Mouse (Mus musculus): ENCODE measurements at regions not wholly inside any gene's neighbourhood (a gene's known extent, or its start where the extent isn't known, plus 50 kb on each side); places are given as distances from the start of the nearest gene placed in this dataset.

DNA sequence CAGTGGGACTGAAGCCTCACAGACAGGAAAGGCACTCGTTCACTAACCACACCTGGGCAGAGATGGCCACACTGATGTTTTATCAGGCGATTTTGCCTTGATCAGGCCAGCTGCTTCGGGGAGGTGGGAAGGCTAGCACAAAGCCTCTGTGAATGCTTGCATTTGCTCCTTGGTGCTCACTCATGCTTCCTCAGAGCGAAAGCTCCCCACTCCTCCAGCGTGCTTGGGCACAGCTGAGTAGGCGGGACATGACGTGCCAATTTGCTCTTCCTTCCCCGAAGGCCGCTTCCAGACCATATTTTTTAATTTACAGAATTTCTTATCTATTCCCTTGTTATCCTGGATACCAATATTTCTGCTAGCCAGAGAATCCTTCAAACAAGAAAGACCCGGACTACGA, 172.8 kb upstream of the Gjb5 start:
- TF ChIP-seq HCFC1 (IDR thresholded peaks at IDR 0.05; ENCODE audit: borderline replicate concordance, insufficient read depth, low read length) (no peak), ZNF384 (IDR thresholded peaks at IDR 0.05; ENCODE audit: low read depth, low read length) (no peak)
